Mouse (Mus musculus): ENCODE results near the gene Tmem147. TPM values are rescaled to one million over a fixed set of nuclear protein-coding genes. Genes with fewer than 3 reads are reported as not detected.
"Not testable (repeated sequence)": the region's sequence is repeated elsewhere in the genome, so short reads cannot be mapped to it uniquely, and the experiment has no call there.

The Tmem147 gene
- total RNA-seq (2021) = 100 to 1,000 TPM; 136 to 144 TPM

DNA sequence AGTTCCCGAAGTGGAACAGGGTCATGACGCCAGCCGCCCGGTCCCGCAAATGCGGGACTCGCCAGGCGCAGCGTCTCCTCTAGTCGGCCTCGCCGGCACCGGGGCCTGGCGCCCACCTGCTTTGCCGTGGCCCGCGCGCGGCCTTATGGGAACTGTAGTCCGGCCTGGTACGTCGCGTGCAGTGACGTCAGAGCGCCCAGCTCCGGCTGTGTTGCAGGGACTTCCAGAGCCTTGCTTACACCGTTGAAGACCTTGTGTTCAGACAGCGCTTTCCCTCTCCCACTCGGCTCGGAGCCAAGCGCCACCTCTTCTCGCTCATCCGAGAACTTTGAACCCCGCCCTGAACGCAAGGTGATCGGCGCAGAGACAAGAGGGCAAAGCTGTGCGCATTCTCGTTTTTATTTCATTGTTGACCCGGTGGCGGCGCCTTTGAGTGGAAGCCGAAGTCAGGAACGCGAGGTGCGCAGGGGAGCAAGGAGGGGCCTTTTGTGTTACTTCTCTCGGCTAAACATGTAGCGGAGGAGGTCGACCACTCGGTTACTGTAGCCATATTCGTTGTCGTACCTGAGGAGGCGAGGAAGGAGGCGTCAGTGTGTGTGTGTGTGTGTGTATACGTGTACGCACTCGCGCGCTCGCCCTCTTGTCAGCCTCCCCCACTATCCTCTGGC is at the start of gene Tmem147:
Tmem147 (minus strand) TSS at position 145 of the 668 bp plus-strand sequence.
- intact Hi-C loops (cut with DNase I) = loop anchor here (2.0 to 5.0 kb wide), 2 partner anchors 67 to 127 kb away; partner anchors contain the start of genes Ffar3 and Haus5

DNA sequence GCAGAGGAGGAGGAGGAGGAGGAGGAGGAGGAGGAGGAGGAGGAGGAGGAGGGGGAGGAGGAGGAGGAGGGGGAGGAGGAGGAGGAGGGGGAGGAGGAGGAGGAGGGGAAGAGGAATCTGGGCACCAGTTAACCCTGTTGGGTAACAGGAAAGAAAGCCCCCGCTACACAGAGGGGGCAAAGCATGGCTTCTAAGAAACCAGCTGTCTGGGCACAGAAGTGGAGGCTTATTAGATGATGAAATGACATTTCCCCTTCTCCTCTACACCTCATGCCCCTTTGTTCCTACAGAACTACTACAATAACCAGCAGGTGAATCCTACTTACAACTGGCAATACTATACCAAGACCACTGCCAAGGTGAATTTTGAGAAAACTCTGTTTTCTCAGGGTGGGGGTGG is 48.6 kb upstream of the Tmem147 start:
- intact Hi-C loops (cut with DNase I) = no loop called here
- DNase-seq (ENCODE audit: extremely low spot score in 1 of 2, low spot score in 2 of 2) = no peak

More for the DNA sequence above, at the start of gene Tmem147:
- DNase-seq (ENCODE audit: extremely low spot score in 1 of 2, low spot score in 2 of 2) = peak; percentile 94 to 97

DNA sequence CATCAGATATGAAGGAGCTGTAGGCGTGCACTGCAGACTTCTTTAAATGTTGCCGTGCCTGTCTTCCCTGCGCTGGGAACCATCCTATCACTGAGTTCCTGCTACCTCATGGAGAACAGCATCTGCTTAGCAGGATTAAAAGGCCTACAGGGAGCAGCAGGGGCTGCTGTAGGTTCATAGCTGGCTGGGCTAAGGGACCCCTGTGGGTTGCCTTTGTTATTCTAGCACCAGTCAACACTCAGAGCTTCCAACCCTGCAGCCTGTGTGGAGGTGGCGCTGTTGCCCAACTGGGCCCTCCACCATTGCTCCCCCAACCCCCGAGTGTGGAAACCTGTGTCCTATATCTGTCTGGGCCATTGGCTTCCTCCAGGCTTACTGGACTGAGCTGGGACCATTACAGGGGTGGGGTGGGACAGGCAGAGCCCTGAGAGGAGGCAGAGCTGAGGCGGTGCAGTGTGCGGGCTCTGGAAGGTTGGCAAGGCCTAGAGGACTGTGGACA is 47.8 kb upstream of the Tmem147 start:
- intact Hi-C loops (cut with DNase I) = no loop called here
- DNase-seq (ENCODE audit: extremely low spot score in 1 of 2, low spot score in 2 of 2) = no peak

DNA sequence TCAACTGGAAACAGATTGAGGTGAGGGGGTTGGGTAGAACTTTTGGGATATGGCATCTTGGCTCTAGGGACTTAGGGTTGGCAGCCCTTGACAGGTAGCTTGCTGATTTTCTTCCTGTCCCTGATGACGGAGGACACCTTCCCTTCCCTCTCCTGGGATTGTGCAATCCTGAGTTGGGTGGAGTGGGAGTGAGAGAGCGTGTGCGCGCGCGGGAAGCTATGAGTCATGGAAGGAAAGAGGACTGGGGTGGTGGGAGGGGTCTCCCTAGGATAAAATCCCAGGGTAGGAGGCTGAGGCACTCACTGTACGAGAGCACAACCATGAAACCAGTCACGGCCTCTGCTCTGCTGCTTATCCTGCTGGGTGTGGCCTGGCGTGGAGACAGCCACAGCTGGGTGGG is 46.8 kb upstream of the Tmem147 start:
- intact Hi-C loops (cut with DNase I) = no loop called here
- DNase-seq (ENCODE audit: extremely low spot score in 1 of 2, low spot score in 2 of 2) = no peak

DNA sequence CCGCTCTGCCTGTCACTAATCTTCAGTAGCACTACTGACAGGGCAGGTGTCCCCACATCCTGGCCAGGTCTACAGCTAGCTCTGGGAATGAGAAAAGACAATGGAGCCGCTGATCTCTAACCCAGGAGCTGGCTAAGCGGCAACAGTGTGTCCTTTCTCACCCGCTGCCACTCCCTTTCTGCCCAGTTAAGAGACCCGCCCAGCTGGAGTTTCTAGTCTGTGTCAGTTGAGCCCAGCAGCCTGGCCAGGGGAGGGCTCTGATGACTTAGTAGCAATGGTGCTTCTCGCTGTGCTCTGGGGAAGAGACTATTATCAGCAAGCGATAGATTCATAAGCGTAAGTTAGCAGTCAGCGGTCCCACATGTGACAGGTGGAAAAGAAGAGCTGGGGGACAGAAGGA is 39.9 kb upstream of the Tmem147 start:
- intact Hi-C loops (cut with DNase I) = no loop called here
- DNase-seq (ENCODE audit: extremely low spot score in 1 of 2, low spot score in 2 of 2) = no peak

DNA sequence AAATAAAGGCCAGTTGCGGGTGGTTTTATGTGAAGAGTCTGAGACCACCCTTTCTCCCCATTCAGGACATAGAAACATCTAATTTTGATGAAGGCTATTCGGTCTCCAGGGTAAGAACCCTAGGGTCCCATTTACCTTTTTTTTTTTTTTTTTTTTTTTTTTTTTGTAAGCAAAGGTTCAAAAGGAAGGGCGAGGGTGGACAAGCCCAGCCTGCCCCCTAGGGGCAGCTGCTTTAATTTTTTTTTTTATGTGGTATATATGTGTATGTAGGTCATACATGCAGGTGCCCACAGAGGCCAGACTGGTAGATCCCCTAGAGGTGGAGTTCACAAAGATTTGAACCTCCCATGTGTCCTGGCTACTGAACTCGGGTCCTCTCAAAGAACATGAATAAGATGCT is 37.1 kb upstream of the Tmem147 start:
- DNase-seq (ENCODE audit: extremely low spot score in 1 of 2, low spot score in 2 of 2) = no peak
- intact Hi-C loops (cut with DNase I) = no loop called here

DNA sequence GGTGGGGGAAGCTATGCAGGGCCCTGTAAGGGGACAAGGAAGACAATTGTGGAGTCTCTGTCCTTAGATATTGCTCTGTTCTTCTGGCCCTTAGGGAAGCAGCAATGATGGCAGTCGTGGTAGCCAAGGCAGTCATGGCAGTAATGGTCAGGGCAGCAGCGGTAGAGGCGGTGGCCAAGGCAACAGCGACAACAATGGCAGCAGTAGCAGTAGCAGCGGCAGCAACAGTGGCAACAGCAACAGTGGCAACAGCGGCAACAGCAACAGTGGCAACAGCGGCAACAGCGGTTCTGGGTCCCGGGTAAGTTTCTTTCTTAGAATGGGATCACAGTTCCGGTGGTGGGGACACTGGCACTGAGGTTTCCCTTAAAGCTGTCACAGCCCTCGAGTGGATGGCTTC is 35.8 kb upstream of the Tmem147 start:
- DNase-seq (ENCODE audit: extremely low spot score in 1 of 2, low spot score in 2 of 2) = no peak
- intact Hi-C loops (cut with DNase I) = no loop called here

DNA sequence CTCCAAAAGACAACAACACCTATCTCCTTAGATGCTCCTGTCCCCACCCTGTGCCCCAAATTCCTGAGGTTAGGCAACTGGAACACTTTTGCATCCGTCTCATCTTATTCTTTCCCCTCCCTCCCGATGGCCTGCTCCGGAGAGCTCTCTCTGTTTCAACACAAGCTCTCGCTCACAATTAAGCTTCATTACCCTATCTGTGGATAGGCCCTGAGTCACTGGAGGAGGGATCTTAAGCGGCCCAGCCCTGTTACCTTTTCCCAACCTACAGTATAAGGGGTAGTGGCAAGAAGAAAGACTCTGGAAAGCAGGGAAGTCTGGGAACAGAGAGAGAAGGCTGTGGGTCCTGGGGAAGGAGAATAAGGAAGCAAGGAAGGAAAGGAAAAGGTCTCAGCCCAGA is 34.1 kb upstream of the Tmem147 start, which contains the start of gene Dmkn:
Dmkn (plus strand) TSS at position 301 of the 400 bp plus-strand sequence.
- DNase-seq (ENCODE audit: extremely low spot score in 1 of 2, low spot score in 2 of 2) = no peak
- intact Hi-C loops (cut with DNase I) = no loop called here

DNA sequence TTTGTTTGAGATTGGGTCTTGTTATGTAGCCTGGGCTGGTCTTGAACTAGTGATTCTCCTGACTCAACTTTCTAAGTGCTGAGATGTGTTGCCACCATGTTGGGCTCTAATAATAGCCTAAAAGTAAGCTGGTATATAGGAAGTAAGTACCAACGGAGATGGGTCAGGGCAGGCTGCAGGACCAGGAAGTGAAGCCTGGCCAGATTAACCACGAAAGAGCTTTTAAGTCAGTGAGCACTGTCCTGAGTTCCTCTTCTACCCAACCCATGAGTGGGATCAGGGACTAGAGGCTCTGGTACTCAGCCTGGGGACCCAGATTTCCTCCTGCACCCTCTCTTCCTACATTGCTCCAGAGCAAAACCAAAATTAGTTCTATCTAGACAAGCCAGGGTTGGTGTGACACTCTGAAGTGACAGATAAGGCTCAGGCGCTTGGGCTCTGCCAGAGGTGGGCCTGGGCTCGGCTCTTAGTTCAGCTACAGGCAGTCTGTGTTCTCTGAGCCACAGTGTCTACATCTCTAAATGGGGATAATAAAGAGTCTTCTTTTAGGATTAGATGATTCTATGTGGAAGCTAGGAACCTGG is 32.5 kb upstream of the Tmem147 start:
- intact Hi-C loops (cut with DNase I) = no loop called here
- DNase-seq (ENCODE audit: extremely low spot score in 1 of 2, low spot score in 2 of 2) = no peak

DNA sequence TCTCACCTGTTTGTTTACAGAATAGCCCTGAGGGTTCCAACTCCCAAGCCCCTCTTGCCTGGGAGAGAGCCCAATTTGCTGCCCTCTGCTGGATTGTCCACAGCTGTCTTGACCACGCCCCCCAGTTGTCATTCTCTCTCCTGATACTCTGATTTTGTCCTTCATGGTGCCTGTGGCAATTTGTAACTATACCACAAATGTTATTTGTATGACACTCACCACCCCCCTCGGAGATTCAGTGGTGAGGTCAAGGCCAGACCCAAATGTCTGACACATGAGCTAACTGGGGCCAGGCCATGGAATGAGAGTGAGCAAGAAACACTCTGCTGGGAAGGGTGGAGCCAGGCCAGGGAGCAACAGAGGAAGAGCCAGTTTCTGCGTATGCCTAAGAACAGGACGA is 29.5 kb upstream of the Tmem147 start:
- intact Hi-C loops (cut with DNase I) = no loop called here
- DNase-seq (ENCODE audit: extremely low spot score in 1 of 2, low spot score in 2 of 2) = peak in 1 of 2 experiments; percentile 58

DNA sequence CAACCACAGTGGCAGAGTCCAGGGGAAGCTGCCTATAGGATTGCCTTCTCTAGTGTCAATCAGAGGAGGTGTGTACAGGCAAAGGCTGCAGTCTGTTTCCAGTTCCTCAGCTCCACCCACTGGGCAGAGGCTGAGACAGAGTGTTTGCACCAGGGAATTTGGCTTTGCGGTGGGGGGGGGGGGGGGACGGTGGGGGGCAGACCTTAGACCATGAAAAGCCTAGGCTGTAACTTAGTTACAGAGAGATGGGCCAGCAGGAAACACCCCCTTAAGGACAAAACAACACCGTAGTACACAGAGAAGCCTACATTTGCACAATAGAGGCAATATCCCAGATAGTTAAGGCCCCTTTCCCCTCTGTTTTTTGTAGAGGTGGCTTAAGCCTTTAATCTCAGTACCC is 27.7 kb upstream of the Tmem147 start:
- intact Hi-C loops (cut with DNase I) = no loop called here
- DNase-seq (ENCODE audit: extremely low spot score in 1 of 2, low spot score in 2 of 2) = no peak

DNA sequence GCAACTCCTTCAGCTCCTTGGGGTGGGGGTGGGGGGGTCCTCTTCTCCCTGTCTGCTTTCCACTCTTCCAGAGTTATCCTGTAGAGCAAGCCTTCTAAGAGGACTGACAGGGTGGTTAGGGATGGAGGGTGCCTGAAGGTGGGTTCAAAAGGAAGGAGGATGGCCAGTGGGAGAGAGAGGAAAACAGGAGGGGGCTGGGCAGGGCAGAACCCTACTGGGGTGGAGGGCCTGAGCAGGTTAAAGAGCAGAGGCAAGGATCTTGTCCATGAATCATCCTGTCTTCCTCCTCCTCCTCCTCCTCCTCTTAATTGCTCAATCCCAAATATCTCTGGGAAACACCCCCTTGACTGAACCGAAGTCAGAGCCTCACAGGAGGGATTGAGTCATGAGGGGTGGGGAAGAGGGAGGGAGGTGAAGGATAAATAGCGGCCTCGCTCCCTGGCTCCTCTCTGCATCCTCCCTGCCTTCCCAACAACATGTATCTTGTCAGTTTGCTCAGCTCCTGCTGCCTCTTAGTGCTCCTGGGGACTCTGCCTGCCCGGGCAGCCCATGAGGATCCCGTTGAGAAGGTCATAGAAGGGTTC is 21.8 kb upstream of the Tmem147 start, which contains the start of gene Sbsn:
Sbsn (plus strand) TSS at position 386 of the 584 bp plus-strand sequence.
- intact Hi-C loops (cut with DNase I) = no loop called here
- no peak for DNase-seq (ENCODE audit: extremely low spot score in 1 of 2, low spot score in 2 of 2)

DNA sequence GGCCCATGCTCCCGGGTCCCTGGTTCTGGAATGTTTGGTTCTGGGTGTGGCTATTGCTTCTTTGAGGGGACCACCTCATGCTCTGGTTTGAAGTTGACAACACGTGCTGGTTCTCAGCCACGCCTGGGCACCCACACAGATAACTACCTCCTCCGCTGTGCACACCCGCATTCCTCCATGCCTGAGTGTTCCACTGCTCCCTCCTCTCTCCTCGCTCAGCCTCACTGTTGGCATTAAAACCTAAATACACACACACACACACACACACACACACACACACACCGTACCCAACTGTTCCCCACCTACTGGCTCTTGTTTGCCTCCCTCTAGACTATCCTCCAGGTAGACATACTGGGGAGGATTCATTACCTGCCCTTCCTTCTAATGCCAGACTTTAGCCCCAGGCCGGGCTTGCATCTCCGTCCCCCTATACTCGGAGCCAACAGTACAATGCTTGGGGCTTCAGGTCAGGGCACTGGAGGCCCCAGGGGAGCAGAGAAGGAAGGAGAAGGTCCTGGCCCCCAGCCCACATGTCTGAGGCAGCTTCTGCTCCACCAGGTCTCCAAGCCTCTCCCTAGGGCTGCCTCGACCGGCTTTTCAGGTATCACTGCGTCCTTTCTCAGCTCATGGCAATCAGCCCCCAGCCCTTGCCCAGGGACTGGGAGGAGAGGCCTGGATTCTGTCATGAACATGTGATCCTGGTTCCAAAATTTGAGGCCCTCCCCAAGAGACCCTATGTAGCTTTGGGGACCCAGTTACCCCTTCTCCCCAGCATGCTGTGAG is 20.7 kb upstream of the Tmem147 start:
- intact Hi-C loops (cut with DNase I) = no loop called here
- no peak for DNase-seq (ENCODE audit: extremely low spot score in 1 of 2, low spot score in 2 of 2)

DNA sequence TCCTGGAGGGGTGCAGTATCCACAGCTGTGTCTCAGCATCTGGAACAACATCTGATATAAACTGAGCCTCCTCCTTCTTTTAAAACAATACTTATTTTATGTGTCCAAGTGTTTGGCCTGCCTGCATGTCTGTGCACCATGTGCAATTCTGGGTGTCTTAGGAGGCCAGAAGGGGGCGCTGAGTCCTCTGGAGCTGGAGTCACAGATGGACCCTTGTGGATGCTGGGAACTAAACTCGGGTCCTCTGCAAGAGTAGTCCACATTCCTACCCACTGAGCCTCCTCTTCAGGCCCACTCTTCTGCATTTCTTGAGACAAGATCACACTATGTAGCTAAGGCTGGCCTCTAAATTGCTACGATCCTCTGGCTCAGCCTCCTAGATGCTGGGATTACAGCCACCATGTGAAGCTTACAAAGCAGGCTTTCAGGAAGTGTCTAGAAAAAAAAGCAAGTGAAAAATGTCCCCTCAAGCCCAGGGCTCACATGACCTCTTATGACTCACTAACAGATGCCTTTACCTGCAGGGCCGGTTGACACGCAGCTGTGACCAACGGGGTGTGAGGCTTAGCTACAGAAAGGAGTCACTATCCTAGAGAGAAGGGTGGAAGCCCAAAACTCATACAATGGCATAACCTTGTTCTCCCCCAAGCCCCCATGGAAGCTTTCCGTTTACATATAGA is 18.3 kb upstream of the Tmem147 start:
- no peak for DNase-seq (ENCODE audit: extremely low spot score in 1 of 2, low spot score in 2 of 2)
- intact Hi-C loops (cut with DNase I) = no loop called here

DNA sequence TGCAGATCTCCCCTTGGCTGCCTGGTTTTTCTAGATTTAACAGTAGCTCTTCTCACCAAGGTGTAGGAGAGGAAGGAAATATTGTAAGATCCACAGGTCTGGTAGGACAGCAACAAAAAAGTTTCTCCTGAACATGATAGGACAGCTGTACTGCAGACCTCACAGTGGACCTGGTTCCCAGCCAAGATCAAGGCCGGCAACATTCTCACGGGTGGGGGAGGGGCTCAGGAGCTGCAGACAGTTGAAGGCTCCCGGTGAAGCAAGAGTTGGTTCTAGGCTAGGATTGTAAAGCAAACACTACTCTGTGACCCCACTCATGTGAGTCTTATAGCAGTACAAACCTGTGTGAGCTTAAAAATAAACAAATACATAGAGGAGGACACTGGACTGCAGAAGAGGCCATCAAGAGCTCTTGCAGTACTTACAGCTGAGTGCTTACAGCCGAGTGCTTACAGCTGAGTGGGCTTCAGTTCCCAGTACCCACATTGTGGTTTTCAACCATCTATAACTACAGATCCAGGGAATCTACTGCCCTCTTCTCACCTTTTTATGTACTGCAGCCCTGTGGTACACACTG is 14.8 kb upstream of the Tmem147 start:
- intact Hi-C loops (cut with DNase I) = no loop called here
- DNase-seq (ENCODE audit: extremely low spot score in 1 of 2, low spot score in 2 of 2) = peak in 1 of 2 experiments; percentile 73

DNA sequence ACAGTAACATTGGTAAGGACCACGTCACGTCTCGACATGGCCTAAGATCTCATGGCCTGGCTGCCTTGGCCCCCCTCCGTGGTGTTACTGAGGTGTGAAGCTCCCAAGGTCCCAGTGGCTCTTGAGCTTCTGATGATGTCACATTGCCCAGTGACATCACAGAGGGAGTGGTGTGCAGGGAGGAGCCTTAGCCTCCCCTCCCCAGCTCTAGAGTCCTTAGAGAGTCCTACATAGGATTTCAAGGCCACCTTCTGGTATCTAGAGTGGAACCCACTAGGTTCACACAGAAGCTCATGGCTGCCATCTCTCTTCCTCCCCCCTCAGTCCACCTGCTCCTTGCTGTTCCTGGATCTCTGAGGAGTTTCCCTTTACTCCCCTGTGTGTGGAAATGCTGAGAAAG is 14.3 kb upstream of the Tmem147 start, which contains the start of gene Gapdhs:
Gapdhs (minus strand) TSS at position 65 of the 400 bp plus-strand sequence.
- intact Hi-C loops (cut with DNase I); DNase-seq (ENCODE audit: extremely low spot score in 1 of 2, low spot score in 2 of 2): not testable (repeated sequence)

DNA sequence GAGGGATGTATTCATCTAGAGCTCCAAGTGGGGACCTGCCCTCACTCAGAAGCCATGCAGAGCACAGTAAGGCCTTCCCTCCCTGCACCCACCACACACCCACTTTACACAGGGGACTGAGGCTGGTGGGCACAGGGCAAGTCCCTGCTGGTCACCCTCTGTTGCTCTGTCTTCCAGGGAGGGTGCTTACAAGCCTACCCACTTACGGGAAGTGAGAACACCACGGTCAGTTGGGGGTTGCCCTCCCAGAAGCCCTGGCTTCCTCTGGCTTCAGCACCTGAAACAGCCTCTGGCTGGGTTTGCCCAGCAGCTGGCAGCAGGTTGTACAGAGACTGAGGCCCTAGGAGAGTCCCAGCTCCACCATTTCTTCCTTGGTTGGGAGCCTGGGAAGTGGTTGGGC is 13.2 kb upstream of the Tmem147 start:
- intact Hi-C loops (cut with DNase I) = not testable (repeated sequence)

DNA sequence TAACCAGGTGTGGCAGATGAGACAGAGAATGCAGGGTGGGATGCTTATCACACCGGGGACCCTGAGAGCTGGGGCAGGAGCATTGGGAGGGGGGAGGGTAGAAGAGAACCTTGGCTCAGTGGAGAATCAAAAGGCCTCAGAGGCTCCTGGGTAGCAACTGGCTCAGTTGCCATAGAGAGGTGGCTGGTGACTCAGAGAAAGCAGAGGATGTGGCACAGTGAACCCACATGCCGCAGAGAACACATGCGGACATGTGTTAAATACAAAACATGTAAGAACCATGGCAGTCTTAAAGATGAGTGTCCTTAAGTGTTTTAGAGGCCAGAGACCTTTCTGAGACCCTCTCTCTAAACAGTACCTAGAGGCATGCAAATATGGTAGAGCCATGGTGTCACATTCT is 6.9 kb upstream of the Tmem147 start:
- DNase-seq (ENCODE audit: extremely low spot score in 1 of 2, low spot score in 2 of 2) = no peak
- intact Hi-C loops (cut with DNase I) = no loop called here

More for the DNA sequence above, 13.2 kb upstream of the Tmem147 start:
- DNase-seq (ENCODE audit: extremely low spot score in 1 of 2, low spot score in 2 of 2) = not testable (repeated sequence)

All from left cerebral cortex, postnatal 10 days (tissue).